Mouse (Mus musculus) neural tube, embryonic 15.5 days (tissue): ENCODE measurements around the gene Plin4. TPM values are rescaled to one million over a fixed set of nuclear protein-coding genes. Genes with fewer than 3 reads are reported as not detected.
A peak's percentile ranks its signal among the peaks of the same experiment; 100 is the strongest.
"Not testable (repeated sequence)": the region's sequence is repeated elsewhere in the genome, so short reads cannot be mapped to it uniquely, and the experiment has no call there.

ENCODE experiments used
- ATAC-seq: fragments of 200-750 bp; cut with Nextera tagmentation; 2 replicates; pipeline ENCODE4 v1.8.0; 2017; ENCODE audit warnings: mild to moderate bottlenecking, moderate TSS enrichment, moderate library complexity; ENCODE audit not compliant: low FRiP score
- H3K27ac ChIP-seq: fragments of 300-500 bp; sonication (generic); replicated peaks from 2 replicates; pipeline ENCODE4 v1.5.1; 2015; ENCODE audit warnings: mild to moderate bottlenecking, inconsistent platforms
- H3K27me3 ChIP-seq: fragments of 300-500 bp; sonication (generic); replicated peaks from 2 replicates; pipeline ENCODE4 v1.6.1; 2015; ENCODE audit warnings: inconsistent platforms
- H3K36me3 ChIP-seq: fragments of 300-500 bp; sonication (generic); 2 replicates; pipeline ENCODE4 v1.6.1; 2015; ENCODE audit warnings: inconsistent platforms
- H3K4me1 ChIP-seq: fragments of 300-500 bp; sonication (generic); 2 replicates; pipeline ENCODE4 v1.6.1; 2015; ENCODE audit warnings: inconsistent platforms
- H3K4me2 ChIP-seq: fragments of 300-500 bp; sonication (generic); 2 replicates; pipeline ENCODE4 v1.6.1; 2015; ENCODE audit warnings: inconsistent platforms, mild to moderate bottlenecking, moderate library complexity
- H3K4me3 ChIP-seq: fragments of 300-500 bp; sonication (generic); replicated peaks from 2 replicates; pipeline ENCODE4 v1.5.1; 2015; ENCODE audit warnings: mild to moderate bottlenecking, inconsistent platforms
- H3K9ac ChIP-seq: fragments of 300-500 bp; sonication (generic); replicated peaks from 2 replicates; pipeline ENCODE4 v1.6.1; 2015; ENCODE audit warnings: mild to moderate bottlenecking, inconsistent platforms
- H3K9me3 ChIP-seq: fragments of 300-500 bp; sonication (generic); replicated peaks from 2 replicates; pipeline ENCODE4 v1.6.1; 2016; ENCODE audit warnings: inconsistent platforms
- WGBS: fragments of 180-500 bp; shearing (Covaris S2); methylation state at CpG from one replicate; pipeline ENCODE4 v1.1.7; 2015; ENCODE audit warnings: mixed read lengths; 5-methylcytosine and 5-hydroxymethylcytosine counted together
- polyA plus RNA-seq: library from polyadenylated mRNA; unstranded; fragments of >200 nt; fragmentation: Nextera tagmentation; extraction: Ambion mirVana; gene quantifications from 2 replicates; pipeline ENCODE4 v1.2.1, GENCODE M21; 2015

The Plin4 gene
- polyA plus RNA-seq, 1 experiment from 2014 or later = 0.09 TPM

DNA sequence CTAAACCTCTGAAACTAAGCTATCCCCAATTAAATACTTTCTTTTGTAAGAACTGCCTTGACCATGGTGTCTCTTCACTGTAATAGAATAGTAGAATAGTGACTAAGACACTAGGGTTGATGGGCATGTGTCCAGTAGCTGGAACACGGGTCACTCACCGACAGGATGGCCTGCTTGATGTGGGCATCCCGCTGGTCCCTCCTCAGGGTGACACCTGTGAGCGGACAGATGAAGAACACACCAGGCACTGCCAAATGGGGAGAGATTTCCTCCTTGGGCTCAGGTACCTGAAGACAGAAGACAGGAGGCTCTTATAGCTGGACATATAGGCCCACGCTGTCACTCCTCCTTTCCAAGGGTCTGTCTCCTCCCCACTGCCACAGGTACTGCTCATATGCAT is 37.4 kb downstream of the Plin4 start:
- H3K9me3 ChIP-seq = no peaks in the 10 kb centered on the region
- no peak overlapping the region for H3K4me2 ChIP-seq
- no peak overlapping the region for H3K27ac ChIP-seq
- H3K9ac ChIP-seq = no peak overlapping the region
- H3K27me3 ChIP-seq = no peaks in the 10 kb centered on the region
- peaks cover 63% of the 10 kb centered on the region for H3K36me3 ChIP-seq
- no peak for ATAC-seq
- no peak overlapping the region for H3K4me3 ChIP-seq
- 88% methylated on average over 5 of the region's 5 CpGs for WGBS
- H3K4me1 ChIP-seq = peaks cover 20% of the 10 kb centered on the region

GRCm38 (mm10) chr17:56071126-56071525 is 38.5 kb downstream of the Plin4 start:
- H3K27me3 ChIP-seq = no peaks in the 10 kb centered on the region
- H3K9me3 ChIP-seq = no peaks in the 10 kb centered on the region
- no peak for ATAC-seq

GRCm38 (mm10) chr17:56069066-56069465 is 40.5 kb downstream of the Plin4 start:
- no peak overlapping the region for H3K9ac ChIP-seq
- no peak overlapping the region for H3K27ac ChIP-seq
- H3K4me3 ChIP-seq = no peak overlapping the region
- H3K27me3 ChIP-seq = no peaks in the 10 kb centered on the region
- no peak overlapping the region for H3K4me2 ChIP-seq
- peaks cover 8% of the 10 kb centered on the region for H3K4me1 ChIP-seq
- 96% methylated on average over 14 of the region's 14 CpGs for WGBS
- no peaks in the 10 kb centered on the region for H3K9me3 ChIP-seq
- H3K36me3 ChIP-seq = peaks cover 87% of the 10 kb centered on the region
- no peak for ATAC-seq

More at GRCm38 (mm10) chr17:56071126-56071525, 38.5 kb downstream of the Plin4 start:
- no peak overlapping the region for H3K4me2 ChIP-seq
- H3K4me1 ChIP-seq = peaks cover 20% of the 10 kb centered on the region
- no peak overlapping the region for H3K27ac ChIP-seq
- no peak overlapping the region for H3K9ac ChIP-seq
- peaks cover 74% of the 10 kb centered on the region for H3K36me3 ChIP-seq
- no peak overlapping the region for H3K4me3 ChIP-seq

- Histone ChIP-seq H3K9me3 (no peaks in the 10 kb centered on the region), H3K4me3 (no peak overlapping the region), H3K9ac (no peak overlapping the region), H3K27ac (no peak overlapping the region), H3K27me3 (no peaks in the 10 kb centered on the region), H3K4me2 (no peak overlapping the region), H3K4me1 (no peaks in the 10 kb centered on the region), H3K36me3 (peaks cover 86% of the 10 kb centered on the region)
- no peak for ATAC-seq
Measured at GRCm38 (mm10) chr17:56066451-56066850, 43.2 kb downstream of the Plin4 start.

- not testable (repeated sequence) for H3K9ac ChIP-seq
Measured at GRCm38 (mm10) chr17:56065715-56066114, 43.9 kb downstream of the Plin4 start.

DNA sequence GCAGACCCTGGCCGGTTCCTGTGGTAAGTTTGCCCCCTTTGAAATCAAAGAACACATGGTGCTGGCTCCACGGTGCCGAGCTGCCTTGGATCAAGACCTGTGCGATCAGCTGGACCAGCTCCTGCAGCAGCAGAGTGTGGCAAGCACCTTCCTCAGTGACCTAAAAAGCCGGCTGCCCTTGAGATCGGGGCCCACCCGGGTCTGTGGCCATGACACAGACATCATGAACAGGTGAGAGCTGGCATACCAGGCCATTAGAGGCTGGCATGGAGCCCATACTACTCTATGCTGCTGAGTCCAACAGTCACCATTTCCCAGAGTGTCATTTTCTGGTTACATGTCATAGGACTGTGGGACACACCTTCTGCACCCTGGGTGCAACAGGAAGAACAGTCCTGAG is 47.5 kb downstream of the Plin4 start:
- H3K36me3 ChIP-seq = peaks cover 47% of the 10 kb centered on the region
- ATAC-seq = no peak
- no peaks in the 10 kb centered on the region for H3K27me3 ChIP-seq
- H3K4me2 ChIP-seq = no peak overlapping the region
- H3K4me3 ChIP-seq = no peak overlapping the region
- 96% methylated on average over 7 of the region's 7 CpGs for WGBS
- no peak overlapping the region for H3K9ac ChIP-seq
- no peaks in the 10 kb centered on the region for H3K9me3 ChIP-seq
- no peak overlapping the region for H3K27ac ChIP-seq
- H3K4me1 ChIP-seq = no peaks in the 10 kb centered on the region

More at GRCm38 (mm10) chr17:56065715-56066114, 43.9 kb downstream of the Plin4 start:
- WGBS = 80% methylated on average over 6 of the region's 6 CpGs
- H3K27ac ChIP-seq, H3K4me3 ChIP-seq, ATAC-seq, H3K9me3 ChIP-seq, H3K27me3 ChIP-seq, H3K4me2 ChIP-seq, H3K4me1 ChIP-seq: not testable (repeated sequence)
- H3K36me3 ChIP-seq = peaks cover 79% of the 10 kb centered on the region

DNA sequence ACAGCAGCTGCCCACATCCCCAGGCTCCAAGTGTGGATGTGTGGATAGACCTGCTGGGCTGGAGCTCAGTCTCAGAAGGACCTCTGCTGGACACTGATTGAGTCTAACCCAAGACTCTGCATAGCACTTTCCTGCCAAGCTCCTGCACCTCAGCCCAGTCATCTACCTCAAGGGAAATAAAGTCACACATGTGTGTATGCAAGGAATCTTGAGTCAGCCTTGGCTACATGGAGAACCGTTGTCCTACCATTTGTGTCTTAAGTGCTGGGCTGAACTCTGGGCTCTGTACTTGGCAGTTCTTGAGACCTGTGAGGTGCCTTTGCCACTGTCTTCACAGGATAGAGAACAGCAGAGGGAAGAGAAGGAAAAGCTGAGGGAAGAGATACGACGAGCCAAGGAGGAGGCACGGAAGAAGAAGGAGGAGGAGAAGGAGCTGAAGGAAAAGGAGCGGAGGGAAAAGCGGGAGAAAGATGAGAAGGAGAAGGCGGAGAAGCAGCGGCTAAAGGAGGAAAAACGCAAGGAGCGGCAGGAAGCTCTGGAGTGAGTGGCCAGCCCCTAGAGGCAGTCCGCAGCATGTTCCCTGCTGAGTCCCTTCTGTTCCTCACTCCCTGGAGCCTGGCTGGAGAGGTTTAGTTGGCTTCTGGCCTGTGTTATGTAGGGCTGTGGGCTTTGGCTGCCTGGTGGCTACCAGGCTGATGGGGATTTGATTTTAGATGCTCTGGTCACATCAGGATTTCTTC is 52.1 kb downstream of the Plin4 start:
- no peaks in the 10 kb centered on the region for H3K9me3 ChIP-seq
- no peaks in the 10 kb centered on the region for H3K27me3 ChIP-seq
- no peak overlapping the region for H3K4me2 ChIP-seq
- H3K36me3 ChIP-seq = peaks cover 11% of the 10 kb centered on the region; the same call in 1 of the 2 replicates
- 0 out of 2 replicates have a peak overlapping the region, but pooled peaks have one; percentile 5 for H3K27ac ChIP-seq
- 86% methylated on average over 11 of the region's 11 CpGs for WGBS
- ATAC-seq = no peak
- H3K4me3 ChIP-seq = no peak overlapping the region
- H3K4me1 ChIP-seq = no peaks in the 10 kb centered on the region
- H3K9ac ChIP-seq = no peak overlapping the region

DNA sequence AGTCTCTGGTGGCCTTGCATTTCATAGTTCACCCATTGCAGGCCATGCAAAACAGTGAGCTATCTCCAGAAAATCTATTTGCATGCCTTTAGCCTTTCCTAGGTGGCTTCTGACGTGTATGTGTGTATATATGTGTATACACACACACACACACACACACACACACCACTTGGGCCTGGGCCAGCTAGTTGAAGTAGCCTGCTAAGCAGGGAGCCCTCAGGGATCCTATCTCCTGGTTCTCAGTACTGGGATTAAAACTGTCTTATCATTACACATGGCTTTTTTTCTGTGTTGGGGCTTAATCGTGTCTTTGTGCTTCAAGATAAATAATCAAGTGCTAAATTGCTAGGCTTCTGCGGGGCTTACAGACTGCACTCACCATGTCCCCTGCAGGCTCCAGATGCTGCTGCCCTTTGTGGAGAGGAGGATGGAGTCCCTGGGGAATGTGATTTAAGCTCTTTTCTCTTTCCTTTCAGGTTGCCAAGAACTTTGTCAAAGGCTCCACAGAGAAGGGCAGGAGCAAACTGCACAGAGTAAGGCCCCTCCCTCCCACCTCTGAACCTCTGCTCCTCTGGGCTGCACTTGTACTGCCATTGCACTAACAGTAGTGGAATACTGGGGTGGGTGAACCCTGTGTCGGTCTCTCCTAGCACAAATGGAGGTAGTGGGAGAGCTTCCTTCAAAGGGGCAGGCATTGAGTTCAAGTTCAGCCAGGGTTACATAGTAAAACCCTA is 53.5 kb downstream of the Plin4 start:
- Histone ChIP-seq H3K4me1 (no peaks in the 10 kb centered on the region), H3K4me3 (no peak overlapping the region), H3K9me3 (no peaks in the 10 kb centered on the region), H3K4me2 (no peak overlapping the region), H3K36me3 (peaks cover 5% of the 10 kb centered on the region; the same call in 1 of the 2 replicates), H3K27ac (no peak overlapping the region), H3K9ac (no peak overlapping the region), H3K27me3 (no peaks in the 10 kb centered on the region)
- WGBS = 63% methylated on average over 4 of the region's 4 CpGs
- no peak for ATAC-seq

GRCm38 (mm10) chr17:56054938-56055337 is 54.7 kb downstream of the Plin4 start:
- Histone ChIP-seq H3K9me3 (no peaks in the 10 kb centered on the region), H3K27me3 (no peaks in the 10 kb centered on the region), H3K36me3 (no peaks in the 10 kb centered on the region; the same call in 1 of the 2 replicates), H3K4me2 (no peak overlapping the region), H3K4me1 (no peaks in the 10 kb centered on the region), H3K4me3 (no peak overlapping the region), H3K27ac (no peak overlapping the region), H3K9ac (no peak overlapping the region)
- no peak for ATAC-seq

DNA sequence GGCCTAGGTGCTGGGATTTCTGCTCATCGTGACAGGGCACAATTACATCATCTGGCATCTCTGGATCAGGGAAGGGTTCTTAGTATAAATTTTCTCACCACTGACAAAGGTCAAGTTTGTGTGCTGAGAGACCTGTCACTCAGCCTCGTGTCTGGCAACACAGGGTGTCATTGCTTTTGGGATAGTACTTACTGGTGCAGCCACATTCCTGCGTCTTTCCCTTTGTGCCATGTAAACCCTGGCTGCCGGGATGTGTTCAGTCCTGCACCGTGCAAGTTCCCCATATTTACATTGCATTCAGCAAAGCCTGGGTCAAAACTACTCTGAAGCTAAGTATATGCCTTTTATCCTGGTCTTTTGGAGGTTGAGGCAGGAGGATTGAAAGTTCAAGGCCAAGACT is 58.2 kb downstream of the Plin4 start:
- Histone ChIP-seq H3K9me3 (no peaks in the 10 kb centered on the region), H3K4me1 (no peaks in the 10 kb centered on the region), H3K9ac (no peak overlapping the region), H3K27me3 (no peaks in the 10 kb centered on the region), H3K4me3 (no peak overlapping the region), H3K27ac (no peak overlapping the region), H3K4me2 (no peak overlapping the region), H3K36me3 (no peaks in the 10 kb centered on the region; the same call in 1 of the 2 replicates)
- ATAC-seq = no peak
- WGBS = 95% methylated on average over 5 of the region's 5 CpGs
